Mouse (Mus musculus) gonadal fat pad, adult 2 months (tissue): ENCODE measurements around the gene Ikbke. TPM values are rescaled to one million over a fixed set of nuclear protein-coding genes. Genes with fewer than 3 reads are reported as not detected.

Source experiments
- polyA plus RNA-seq: library from polyadenylated mRNA; depleted of rRNA; stranded (reverse); fragments of >200 nt; gene quantifications from 2 replicates; pipeline ENCODE4 v1.2.3, GENCODE M21; 2012; rRNA removed

The Ikbke gene
- polyA plus RNA-seq, 1 experiment, result 14.2 TPM

Other genes with a start within 250 kb of the Ikbke start
- gene Mapkapk2, start 181.8 kb downstream of the Ikbke start, polyA plus RNA-seq, result 90.6 and 92.9 TPM in 2 replicates
- gene Dyrk3, start 141.3 kb downstream of the Ikbke start, polyA plus RNA-seq, result 2.7 and 3.0 TPM in 2 replicates
- gene Eif2d, start 126.4 kb downstream of the Ikbke start, polyA plus RNA-seq, result 35.4 and 44.0 TPM in 2 replicates
- 4.0 and 4.8 TPM in 2 replicates for gene Rassf5, start 34.3 kb downstream of the Ikbke start, polyA plus RNA-seq
- 21.9 and 28.4 TPM in 2 replicates for gene Srgap2, start 247.7 kb upstream of the Ikbke start, polyA plus RNA-seq
- 0.42 and 0.43 TPM in 2 replicates for gene Fam72a, start 248.3 kb upstream of the Ikbke start, polyA plus RNA-seq